Mouse (Mus musculus) forebrain, embryonic 15.5 days (tissue): Measurements from ENCODE around the gene Gm10491. TPM values are rescaled to one million over a fixed set of nuclear protein-coding genes. Genes with fewer than 3 reads are reported as not detected.
A peak's percentile ranks its signal among the peaks of the same experiment; 100 is the strongest.

Source experiments
- ATAC-seq: fragments of 200-750 bp; cut with Nextera tagmentation; replicated peaks from 2 replicates; pipeline ENCODE4 v1.8.0; 2017; ENCODE audit warnings: mild to moderate bottlenecking, moderate TSS enrichment, moderate library complexity
- H3K27ac ChIP-seq: fragments of 300-500 bp; sonication (generic); replicated peaks from 2 replicates; pipeline ENCODE4 v1.5.1; 2015; ENCODE audit warnings: mild to moderate bottlenecking, inconsistent platforms
- H3K27me3 ChIP-seq: fragments of 300-500 bp; sonication (generic); 2 replicates; pipeline ENCODE4 v1.6.1; 2015; ENCODE audit warnings: inconsistent platforms
- H3K36me3 ChIP-seq: fragments of 300-500 bp; sonication (generic); 2 replicates; pipeline ENCODE4 v1.6.1; 2015; ENCODE audit warnings: mild to moderate bottlenecking, inconsistent platforms
- H3K4me1 ChIP-seq: fragments of 300-500 bp; sonication (generic); 2 replicates; pipeline ENCODE4 v1.6.1; 2015; ENCODE audit warnings: inconsistent platforms
- H3K4me2 ChIP-seq: fragments of 300-500 bp; sonication (generic); replicated peaks from 2 replicates; pipeline ENCODE4 v1.6.1; 2015; ENCODE audit warnings: mild to moderate bottlenecking, inconsistent platforms
- H3K4me3 ChIP-seq: fragments of 300-500 bp; sonication (generic); 2 replicates; pipeline ENCODE4 v1.5.1; 2015; ENCODE audit warnings: mild to moderate bottlenecking, inconsistent platforms
- H3K9ac ChIP-seq: fragments of 300-500 bp; sonication (generic); replicated peaks from 2 replicates; pipeline ENCODE4 v1.6.1; 2015; ENCODE audit warnings: mild to moderate bottlenecking, inconsistent platforms
- H3K9me3 ChIP-seq: fragments of 300-500 bp; sonication (generic); 2 replicates; pipeline ENCODE4 v1.6.1; 2016; ENCODE audit warnings: inconsistent platforms
- WGBS: fragments of 180-500 bp; shearing (Covaris S2); methylation state at CpG from one replicate; pipeline ENCODE4 v1.1.7; 2015; ENCODE audit warnings: mixed read lengths; 5-methylcytosine and 5-hydroxymethylcytosine counted together
- polyA plus RNA-seq: library from polyadenylated mRNA; unstranded; fragments of >200 nt; fragmentation: Nextera tagmentation; extraction: Ambion mirVana; gene quantifications from 2 replicates; pipeline ENCODE4 v1.2.1, GENCODE M21; 2015

Gene Gm10491
- polyA plus RNA-seq, 1 experiment from 2014 or later, result not detected

DNA sequence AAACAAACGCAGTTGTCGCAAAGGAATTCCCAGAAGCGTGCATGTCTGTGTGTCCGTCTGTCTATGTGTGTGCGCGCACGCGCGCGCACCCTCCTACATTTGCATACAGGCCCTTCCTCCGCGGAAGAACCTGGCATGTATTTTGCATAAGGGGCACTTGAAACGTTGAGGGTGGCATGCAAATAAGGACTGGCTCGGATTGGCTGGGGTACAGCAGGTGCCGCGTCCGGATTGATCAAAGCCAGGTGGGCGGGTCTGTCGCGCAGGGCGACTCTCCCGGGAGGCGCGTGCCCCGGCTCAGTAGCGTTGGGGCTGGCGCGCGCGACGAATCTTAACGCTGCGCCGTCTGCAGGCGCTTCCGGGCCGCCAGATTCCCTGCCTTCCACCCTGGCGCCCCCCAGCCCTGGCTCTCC lies 29.6 kb downstream of the Gm10491 start, which contains the start of gene Pim2:
Pim2 (plus strand) TSS at position 256 of the 413 bp plus-strand sequence.
- peaks cover 19% of the 10 kb centered on the region for H3K4me1 ChIP-seq
- H3K27me3 ChIP-seq, result no peaks in the 10 kb centered on the region
- H3K4me3 ChIP-seq, result peak within 1 kb of the TSS; percentile 53
- peak within 1 kb of the TSS; percentile 54 for H3K9ac ChIP-seq
- 0 out of 2 replicates have a peak, but pooled peaks cover 5% of the 10 kb centered on the region for H3K36me3 ChIP-seq
- H3K4me2 ChIP-seq, result peak within 1 kb of the TSS; percentile 91
- WGBS, result 11% methylated on average over 38 of the region's 38 CpGs
- ATAC-seq, result peak; percentile 91
- peak within 1 kb of the TSS; percentile 56 for H3K27ac ChIP-seq
- no peaks in the 10 kb centered on the region for H3K9me3 ChIP-seq

DNA sequence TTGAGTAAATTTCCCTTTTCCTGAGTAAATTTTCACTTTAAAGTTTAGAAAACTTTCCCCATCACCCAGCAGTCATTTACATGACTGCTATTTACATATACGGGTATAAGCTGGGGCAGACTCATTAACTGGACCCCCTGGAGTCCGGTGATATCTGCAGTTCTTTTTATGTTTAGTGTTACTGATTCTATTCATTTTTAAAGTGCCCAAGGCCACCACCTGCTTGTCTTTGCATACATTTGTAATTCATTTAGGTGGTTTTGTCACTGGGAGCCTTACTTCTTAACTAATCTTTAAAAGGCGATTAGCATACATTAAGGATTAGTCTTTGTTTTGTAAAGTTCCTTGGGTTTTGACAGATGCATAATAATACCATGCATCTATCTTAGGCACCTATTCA lies 37.8 kb downstream of the Gm10491 start:
- Histone ChIP-seq H3K27me3 (no peaks in the 10 kb centered on the region), H3K4me2 (no peak overlapping the region), H3K9me3 (no peaks in the 10 kb centered on the region), H3K4me1 (no peaks in the 10 kb centered on the region), H3K4me3 (no peak overlapping the region), H3K36me3 (0 out of 2 replicates have a peak, but pooled peaks cover 5% of the 10 kb centered on the region), H3K27ac (no peak overlapping the region), H3K9ac (no peak overlapping the region)
- 18% methylated on average over 3 of the region's 3 CpGs for WGBS
- ATAC-seq, result no peak

DNA sequence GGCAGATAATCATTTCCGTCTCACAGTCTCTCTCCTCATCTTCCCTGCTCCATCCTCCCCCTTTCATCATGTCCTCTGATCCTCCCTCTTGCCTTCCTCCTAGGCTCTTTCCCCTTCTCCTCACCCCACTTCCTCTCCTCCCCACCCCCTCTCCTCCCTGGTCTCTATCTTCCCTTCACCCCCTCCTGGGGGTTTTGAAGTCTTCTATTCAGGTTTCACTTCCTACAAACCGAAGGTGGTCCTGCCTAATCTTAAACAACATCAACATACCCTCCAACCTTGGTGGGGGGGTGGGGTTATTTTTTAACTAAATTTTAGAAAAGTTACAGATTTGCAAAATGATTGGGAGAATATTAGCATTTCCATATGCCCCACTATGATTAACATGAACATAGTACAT lies 39.1 kb downstream of the Gm10491 start:
- 47% methylated on average over 2 of the region's 2 CpGs for WGBS

GRCm38 (mm10) chrX:7867141-7867540 lies 40.5 kb downstream of the Gm10491 start:
- H3K4me1 ChIP-seq, result no peaks in the 10 kb centered on the region
- no peak for ATAC-seq
- WGBS, result 90% methylated on average over 1 of the region's 1 CpGs

More for the DNA sequence above, 39.1 kb downstream of the Gm10491 start:
- no peak for ATAC-seq
- Histone ChIP-seq H3K9me3 (no peaks in the 10 kb centered on the region), H3K9ac (no peak overlapping the region), H3K36me3 (0 out of 2 replicates have a peak, but pooled peaks cover 3% of the 10 kb centered on the region), H3K4me1 (no peaks in the 10 kb centered on the region), H3K27me3 (no peaks in the 10 kb centered on the region), H3K4me3 (no peak overlapping the region), H3K27ac (no peak overlapping the region), H3K4me2 (no peak overlapping the region)

GRCm38 (mm10) chrX:7865786-7866185 lies 41.8 kb downstream of the Gm10491 start:
- no peak overlapping the region for H3K27ac ChIP-seq
- H3K9ac ChIP-seq, result no peak overlapping the region
- H3K4me3 ChIP-seq, result no peak overlapping the region
- WGBS, result 67% methylated on average over 2 of the region's 2 CpGs
- ATAC-seq, result no peak
- H3K4me1 ChIP-seq, result no peaks in the 10 kb centered on the region
- H3K9me3 ChIP-seq, result no peaks in the 10 kb centered on the region
- no peak overlapping the region for H3K4me2 ChIP-seq
- H3K27me3 ChIP-seq, result no peaks in the 10 kb centered on the region
- H3K36me3 ChIP-seq, result no peaks in the 10 kb centered on the region

More at GRCm38 (mm10) chrX:7867141-7867540, 40.5 kb downstream of the Gm10491 start:
- Histone ChIP-seq H3K36me3 (no peaks in the 10 kb centered on the region), H3K9me3 (no peaks in the 10 kb centered on the region), H3K27me3 (no peaks in the 10 kb centered on the region), H3K4me2 (no peak overlapping the region), H3K4me3 (no peak overlapping the region), H3K27ac (no peak overlapping the region), H3K9ac (no peak overlapping the region)

GRCm38 (mm10) chrX:7865343-7865742 lies 42.3 kb downstream of the Gm10491 start:
- H3K4me3 ChIP-seq, result no peak overlapping the region
- no peaks in the 10 kb centered on the region for H3K9me3 ChIP-seq
- no peak overlapping the region for H3K9ac ChIP-seq
- 72% methylated on average over 2 of the region's 2 CpGs for WGBS
- H3K4me1 ChIP-seq, result no peaks in the 10 kb centered on the region
- H3K4me2 ChIP-seq, result no peak overlapping the region
- H3K36me3 ChIP-seq, result no peaks in the 10 kb centered on the region
- no peak for ATAC-seq
- H3K27me3 ChIP-seq, result no peaks in the 10 kb centered on the region
- H3K27ac ChIP-seq, result no peak overlapping the region

DNA sequence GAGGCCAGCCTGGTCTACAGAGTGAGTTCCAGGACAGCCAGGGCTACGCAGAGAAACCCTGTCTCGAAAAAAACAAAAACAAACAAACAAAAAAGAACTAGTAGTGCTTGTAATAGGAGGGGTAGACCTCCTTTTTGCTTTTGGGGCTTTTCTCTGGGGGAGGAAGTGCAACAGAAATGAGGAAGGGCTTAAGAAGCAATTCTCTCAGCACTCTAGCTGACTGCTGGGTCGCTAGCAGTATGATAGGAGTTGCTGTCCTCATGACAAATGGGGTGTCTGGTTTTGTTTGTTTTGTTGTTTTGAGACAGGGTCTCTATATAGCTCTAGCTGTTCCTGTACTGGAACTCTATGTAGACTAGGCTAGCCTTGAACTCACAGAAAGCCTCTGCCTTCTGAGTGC lies 43.1 kb downstream of the Gm10491 start:
- no peak for ATAC-seq
- H3K4me2 ChIP-seq, result no peak overlapping the region
- H3K9ac ChIP-seq, result no peak overlapping the region
- H3K4me1 ChIP-seq, result no peaks in the 10 kb centered on the region
- peaks cover 2% of the 10 kb centered on the region; the same call in 1 of the 2 replicates for H3K36me3 ChIP-seq
- WGBS, result 81% methylated on average over 3 of the region's 3 CpGs
- H3K27me3 ChIP-seq, result no peaks in the 10 kb centered on the region
- H3K4me3 ChIP-seq, result no peak overlapping the region
- H3K9me3 ChIP-seq, result no peaks in the 10 kb centered on the region
- no peak overlapping the region for H3K27ac ChIP-seq

DNA sequence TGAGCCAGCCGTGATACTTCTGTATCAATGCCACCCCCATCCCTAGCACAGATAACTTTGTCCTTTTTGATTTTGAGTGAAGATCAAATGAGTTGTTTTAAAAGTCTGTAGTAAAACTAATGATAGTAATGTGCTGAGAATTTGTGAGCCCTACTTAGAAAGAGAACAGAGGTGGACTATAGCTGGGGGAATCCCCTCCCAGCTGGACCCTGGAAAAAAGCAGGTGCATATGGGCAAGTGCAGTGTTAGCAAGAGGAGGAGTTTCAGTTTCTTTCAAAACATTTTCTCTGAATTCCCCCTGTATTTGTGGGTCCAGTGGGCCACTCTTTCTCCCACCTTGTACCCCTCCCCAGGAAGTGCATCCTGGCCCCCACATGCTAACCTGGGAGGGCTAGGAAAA lies 44.5 kb downstream of the Gm10491 start:
- no peak overlapping the region for H3K4me2 ChIP-seq
- H3K27me3 ChIP-seq, result no peaks in the 10 kb centered on the region
- no peak for ATAC-seq
- H3K36me3 ChIP-seq, result peaks cover 4% of the 10 kb centered on the region; the same call in 1 of the 2 replicates
- WGBS, result 100% methylated on average over 1 of the region's 1 CpGs
- H3K9me3 ChIP-seq, result no peaks in the 10 kb centered on the region
- no peak overlapping the region for H3K27ac ChIP-seq
- no peak overlapping the region for H3K9ac ChIP-seq
- H3K4me1 ChIP-seq, result no peaks in the 10 kb centered on the region
- H3K4me3 ChIP-seq, result no peak overlapping the region

GRCm38 (mm10) chrX:7859191-7859753 lies 48.4 kb downstream of the Gm10491 start:
- no peak overlapping the region for H3K4me2 ChIP-seq
- H3K9me3 ChIP-seq, result no peaks in the 10 kb centered on the region
- no peaks in the 10 kb centered on the region for H3K4me1 ChIP-seq
- H3K9ac ChIP-seq, result no peak overlapping the region
- H3K27me3 ChIP-seq, result no peaks in the 10 kb centered on the region
- H3K36me3 ChIP-seq, result peaks cover 4% of the 10 kb centered on the region; the same call in 1 of the 2 replicates
- H3K27ac ChIP-seq, result no peak overlapping the region
- no peak overlapping the region for H3K4me3 ChIP-seq
- no peak for ATAC-seq
- WGBS, result 91% methylated on average over 2 of the region's 3 CpGs

Other genes starting within 250 kb of the Gm10491 start
- gene Plp2, start 236.4 kb downstream of the Gm10491 start, polyA plus RNA-seq, result 36.8 and 40.0 TPM in 2 replicates
- 0.11 and 0.13 TPM in 2 replicates for gene Magix, start 226.6 kb downstream of the Gm10491 start, polyA plus RNA-seq
- 47.4 and 50.2 TPM in 2 replicates for gene Gpkow, start 210.7 kb downstream of the Gm10491 start, polyA plus RNA-seq
- gene Wdr45, start 193.5 kb downstream of the Gm10491 start, polyA plus RNA-seq, result 38.0 and 43.1 TPM in 2 replicates
- 0.84 TPM in 1 of 2 replicates, not detected in the other for gene Gm45208, start 185.6 kb downstream of the Gm10491 start, polyA plus RNA-seq
- 104 and 107 TPM in 2 replicates for gene Praf2, start 179.4 kb downstream of the Gm10491 start, polyA plus RNA-seq
- gene Ccdc120, start 156.9 kb downstream of the Gm10491 start, polyA plus RNA-seq, result 55.5 and 63.3 TPM in 2 replicates
- 21.8 and 23.4 TPM in 2 replicates for gene Tfe3, start 145.3 kb downstream of the Gm10491 start, polyA plus RNA-seq
- gene Gripap1, start 118.1 kb downstream of the Gm10491 start, polyA plus RNA-seq, result 77.6 and 78.5 TPM in 2 replicates
- gene Kcnd1, start 85.5 kb downstream of the Gm10491 start, polyA plus RNA-seq, result 2.8 and 3.1 TPM in 2 replicates
- gene Otud5, start 66.5 kb downstream of the Gm10491 start, polyA plus RNA-seq, result 53.8 and 55.8 TPM in 2 replicates
- 16.3 and 17.6 TPM in 2 replicates for gene Pim2, start 29.6 kb downstream of the Gm10491 start, polyA plus RNA-seq
- 44.5 and 45.0 TPM in 2 replicates for gene Slc35a2, start 23.8 kb downstream of the Gm10491 start, polyA plus RNA-seq
- 207 and 210 TPM in 2 replicates for gene Pqbp1, start 8.6 kb downstream of the Gm10491 start, polyA plus RNA-seq
- 160 and 165 TPM in 2 replicates for gene Timm17b, start 8.5 kb downstream of the Gm10491 start, polyA plus RNA-seq
- not detected in 2 replicates for gene Gm10490, start 1.7 kb upstream of the Gm10491 start, polyA plus RNA-seq
- 131 and 141 TPM in 2 replicates for gene Pcsk1n, start 12.0 kb upstream of the Gm10491 start, polyA plus RNA-seq
- gene Eras, start 20.8 kb upstream of the Gm10491 start, polyA plus RNA-seq, result not detected in 2 replicates
- 51.3 and 55.7 TPM in 2 replicates for gene Hdac6, start 40.1 kb upstream of the Gm10491 start, polyA plus RNA-seq
- gene Gata1, start 70.2 kb upstream of the Gm10491 start, polyA plus RNA-seq, result 0.09 and 0.15 TPM in 2 replicates
- gene Glod5, start 110.7 kb upstream of the Gm10491 start, polyA plus RNA-seq, result 0.29 and 0.36 TPM in 2 replicates
- 50.2 and 50.9 TPM in 2 replicates for gene Suv39h1, start 166.9 kb upstream of the Gm10491 start, polyA plus RNA-seq
- gene Was, start 182.7 kb upstream of the Gm10491 start, polyA plus RNA-seq, result 0.09 TPM in 1 of 2 replicates, not detected in the other
- 52.0 and 53.0 TPM in 2 replicates for gene Wdr13, start 225.1 kb upstream of the Gm10491 start, polyA plus RNA-seq
- 381 and 393 TPM in 2 replicates for gene Rbm3, start 238.0 kb upstream of the Gm10491 start, polyA plus RNA-seq